Mouse (Mus musculus): ENCODE measurements at regions not wholly inside any gene's neighbourhood (a gene's known extent, or its start where the extent isn't known, plus 50 kb on each side); places are given as distances from the start of the nearest gene placed in this dataset.

GRCm38 (mm10) chr6:111621684-111622480 is 651.7 kb upstream of the Lmcd1 start:
- no peak for DNase-seq

GRCm38 (mm10) chr6:111622481-111623139 is 650.9 kb upstream of the Lmcd1 start:
- DNase-seq = no peak

GRCm38 (mm10) chr6:111623140-111623497 is 650.4 kb upstream of the Lmcd1 start:
- DNase-seq = no peak

GRCm38 (mm10) chr6:111625501-111625900 is 648.1 kb upstream of the Lmcd1 start:
- DNase-seq = no peak

GRCm38 (mm10) chr6:111652736-111653135 is 620.8 kb upstream of the Lmcd1 start:
- DNase-seq = no peak

- DNase-seq = no peak
These were observed 613.6 kb upstream of the Lmcd1 start for GRCm38 (mm10) chr6:111659957-111660356.

- no peak for DNase-seq
These were observed 609.0 kb upstream of the Lmcd1 start for GRCm38 (mm10) chr6:111664603-111665002.

- DNase-seq = no peak
These were observed 588.6 kb upstream of the Lmcd1 start for GRCm38 (mm10) chr6:111684911-111685310.

- DNase-seq = no peak
These were observed 570.7 kb upstream of the Lmcd1 start for GRCm38 (mm10) chr6:111702864-111703263.

- no peak for DNase-seq
These were observed 565.3 kb upstream of the Lmcd1 start for GRCm38 (mm10) chr6:111708277-111708676.

GRCm38 (mm10) chr6:111725969-111726368 is 547.6 kb upstream of the Lmcd1 start:
- DNase-seq = no peak

GRCm38 (mm10) chr6:111730381-111730780 is 543.2 kb upstream of the Lmcd1 start:
- DNase-seq = no peak

GRCm38 (mm10) chr6:111733926-111734325 is 539.6 kb upstream of the Lmcd1 start:
- no peak for DNase-seq

GRCm38 (mm10) chr6:111738983-111739382 is 534.6 kb upstream of the Lmcd1 start:
- DNase-seq = no peak

- DNase-seq = no peak
These were observed 491.7 kb upstream of the Lmcd1 start for GRCm38 (mm10) chr6:111781710-111782481.

GRCm38 (mm10) chr6:111808611-111809010 is 464.9 kb upstream of the Lmcd1 start:
- no peak for DNase-seq

GRCm38 (mm10) chr6:111813982-111814603 is 459.5 kb upstream of the Lmcd1 start:
- DNase-seq = no peak

- no peak for DNase-seq
These were observed 458.4 kb upstream of the Lmcd1 start for GRCm38 (mm10) chr6:111815150-111815549.

- no peak for DNase-seq
These were observed 453.3 kb upstream of the Lmcd1 start for GRCm38 (mm10) chr6:111820265-111820664.

GRCm38 (mm10) chr6:111844321-111844835 is 429.2 kb upstream of the Lmcd1 start:
- DNase-seq = no peak

- no peak for DNase-seq
These were observed 407.4 kb upstream of the Lmcd1 start for GRCm38 (mm10) chr6:111866101-111866598.

GRCm38 (mm10) chr6:111882557-111882956 is 391.0 kb upstream of the Lmcd1 start:
- no peak for DNase-seq

All from adrenal gland, adult 8-10 months (tissue).